Mouse (Mus musculus): Measurements from ENCODE around the gene Gbf1. TPM values are rescaled to one million over a fixed set of nuclear protein-coding genes. Genes with fewer than 3 reads are reported as not detected.

Gene Gbf1
- polyA plus RNA-seq, 1 experiment from 2014 or later, result 18.3 TPM

DNA sequence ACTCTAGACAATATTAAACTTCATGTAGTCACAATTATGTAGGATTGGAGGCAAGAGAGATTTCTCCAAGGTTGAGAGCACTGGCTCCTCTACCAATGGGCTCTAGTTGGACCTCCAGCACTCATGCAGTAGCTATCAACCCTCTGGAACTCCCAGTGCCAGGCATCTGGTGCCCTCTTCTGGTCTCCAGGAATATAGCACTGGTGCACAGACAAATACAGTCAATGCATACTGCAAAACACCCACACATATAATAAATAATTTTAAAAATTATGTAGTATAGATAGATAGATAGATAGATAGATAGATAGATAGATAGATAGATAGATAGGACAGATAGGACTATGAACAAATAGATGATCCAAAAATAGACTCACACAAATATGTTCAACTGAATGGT lies 123.0 kb downstream of the Gbf1 start:
- Histone ChIP-seq H3K9ac (no peak overlapping the region), H3K27ac (replicated peaks) (no peak overlapping the region), H3K27me3 (no peaks in the 10 kb centered on the region), H3K4me2 (no peak overlapping the region), H3K4me3 (replicated peaks) (no peak overlapping the region), H3K9me3 (replicated peaks) (no peaks in the 10 kb centered on the region), H3K36me3 (replicated peaks) (peaks cover 55% of the 10 kb centered on the region), H3K4me1 (replicated peaks) (no peaks in the 10 kb centered on the region)
- ATAC-seq (ENCODE audit: insufficient read depth), result no peak

DNA sequence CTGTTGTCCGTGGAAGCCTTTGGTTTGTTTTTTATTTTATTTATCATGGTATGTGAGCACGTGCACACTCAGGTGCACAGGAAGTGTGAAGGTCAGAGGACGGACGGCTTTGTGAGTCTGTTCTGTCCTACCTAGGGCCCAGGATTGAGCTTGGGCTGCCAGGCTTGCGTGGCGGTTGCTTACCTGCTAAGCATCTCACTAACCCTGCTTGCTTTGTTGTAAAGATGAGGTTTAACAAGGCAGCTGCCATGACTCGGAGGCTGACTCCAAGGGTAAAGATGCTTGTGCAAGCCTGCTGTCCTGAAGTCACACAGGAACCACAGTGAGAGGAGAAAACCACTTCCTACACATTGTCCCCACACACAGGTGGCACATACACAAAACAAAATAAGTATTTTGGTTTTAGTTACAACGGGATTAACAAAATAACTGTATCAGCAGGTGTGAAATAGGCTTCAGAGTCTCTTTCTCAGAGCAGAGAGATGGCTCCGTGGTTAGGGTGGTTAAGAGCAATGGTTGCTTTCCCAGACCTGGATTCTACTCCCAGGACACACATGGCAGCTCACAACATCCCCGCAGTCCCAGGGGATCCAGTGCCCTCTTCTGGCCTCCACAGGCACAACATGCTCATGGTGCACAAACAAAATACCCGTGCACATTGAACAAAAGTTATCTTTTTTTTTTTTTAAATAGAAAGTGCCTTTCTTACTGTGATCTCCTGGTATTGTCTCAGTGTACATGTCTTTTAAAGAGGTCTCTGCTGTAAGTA lies 130.0 kb downstream of the Gbf1 start:
- H3K27me3 ChIP-seq, result no peaks in the 10 kb centered on the region
- WGBS (ENCODE audit: insufficient replicate concordance), result 87% methylated on average over 11 of the region's 11 CpGs
- H3K9ac ChIP-seq, result no peak overlapping the region
- H3K4me1 ChIP-seq (replicated peaks), result no peaks in the 10 kb centered on the region
- no peak for ATAC-seq (ENCODE audit: insufficient read depth)
- H3K4me3 ChIP-seq (replicated peaks), result no peak overlapping the region
- H3K36me3 ChIP-seq (replicated peaks), result peaks cover 71% of the 10 kb centered on the region
- H3K4me2 ChIP-seq, result no peak overlapping the region
- H3K9me3 ChIP-seq (replicated peaks), result no peaks in the 10 kb centered on the region
- H3K27ac ChIP-seq (replicated peaks), result no peak overlapping the region

DNA sequence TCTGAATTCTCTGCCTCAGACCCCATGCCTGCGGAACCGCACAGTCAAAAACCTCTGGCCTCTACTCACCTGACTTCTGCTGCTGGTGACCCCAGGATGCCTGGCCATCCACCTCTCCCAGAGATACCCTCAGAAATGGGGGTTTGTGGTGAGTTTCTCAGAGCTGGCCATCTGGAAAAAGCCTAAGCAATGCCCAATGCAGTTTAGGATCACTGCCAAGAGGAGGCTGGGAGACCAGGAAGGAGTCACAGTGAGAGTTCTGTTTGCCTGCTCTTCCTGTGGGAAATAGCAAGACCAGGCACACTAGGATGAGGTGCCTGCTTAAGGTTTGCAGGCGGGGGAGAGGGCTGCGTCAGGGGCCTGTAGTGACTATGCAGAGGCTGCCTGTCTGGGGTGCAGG lies 132.4 kb downstream of the Gbf1 start:
- no peak overlapping the region for H3K4me2 ChIP-seq
- ATAC-seq (ENCODE audit: insufficient read depth), result no peak
- 87% methylated on average over 4 of the region's 4 CpGs for WGBS (ENCODE audit: insufficient replicate concordance)
- H3K36me3 ChIP-seq (replicated peaks), result peaks cover 66% of the 10 kb centered on the region
- H3K27ac ChIP-seq (replicated peaks), result no peak overlapping the region
- H3K9ac ChIP-seq, result no peak overlapping the region
- H3K27me3 ChIP-seq, result no peaks in the 10 kb centered on the region
- no peak overlapping the region for H3K4me3 ChIP-seq (replicated peaks)
- H3K4me1 ChIP-seq (replicated peaks), result no peaks in the 10 kb centered on the region
- no peaks in the 10 kb centered on the region for H3K9me3 ChIP-seq (replicated peaks)

- no peak overlapping the region for H3K9ac ChIP-seq
- no peak for ATAC-seq (ENCODE audit: insufficient read depth)
- no peak overlapping the region for H3K4me3 ChIP-seq (replicated peaks)
- H3K9me3 ChIP-seq (replicated peaks), result no peaks in the 10 kb centered on the region
- H3K36me3 ChIP-seq (replicated peaks), result peaks cover 57% of the 10 kb centered on the region
- H3K27ac ChIP-seq (replicated peaks), result no peak overlapping the region
- H3K27me3 ChIP-seq, result no peaks in the 10 kb centered on the region
- 68% methylated on average over 7 of the region's 7 CpGs for WGBS (ENCODE audit: insufficient replicate concordance)
- no peaks in the 10 kb centered on the region for H3K4me1 ChIP-seq (replicated peaks)
- no peak overlapping the region for H3K4me2 ChIP-seq
Measured at GRCm38 (mm10) chr19:46285631-46286030, 133.3 kb downstream of the Gbf1 start.

DNA sequence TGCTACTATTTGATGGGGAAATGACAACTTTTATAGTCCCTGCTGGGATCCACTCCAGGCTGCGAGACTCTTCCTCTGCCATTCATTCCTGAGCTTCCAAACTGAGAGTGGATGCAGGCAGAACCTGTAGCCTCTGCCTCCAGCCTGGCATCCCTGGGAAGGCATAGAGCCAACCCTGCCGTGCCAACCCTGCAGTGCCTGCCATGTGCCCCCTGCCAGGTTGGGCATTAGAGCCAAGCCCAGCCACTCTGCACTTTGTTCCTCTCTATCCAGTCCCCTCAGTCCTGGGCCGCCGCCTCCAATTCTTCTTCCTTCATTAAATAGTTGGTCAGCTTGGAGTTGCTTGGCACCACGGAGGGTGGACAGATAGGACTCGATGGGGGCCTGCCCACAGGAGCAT lies 133.7 kb downstream of the Gbf1 start:
- WGBS (ENCODE audit: insufficient replicate concordance), result 81% methylated on average over 6 of the region's 6 CpGs
- no peak overlapping the region for H3K4me2 ChIP-seq
- H3K9me3 ChIP-seq (replicated peaks), result no peaks in the 10 kb centered on the region
- no peaks in the 10 kb centered on the region for H3K4me1 ChIP-seq (replicated peaks)
- H3K27me3 ChIP-seq, result no peaks in the 10 kb centered on the region
- no peak overlapping the region for H3K9ac ChIP-seq
- H3K36me3 ChIP-seq (replicated peaks), result peaks cover 53% of the 10 kb centered on the region
- no peak overlapping the region for H3K4me3 ChIP-seq (replicated peaks)
- ATAC-seq (ENCODE audit: insufficient read depth), result no peak
- H3K27ac ChIP-seq (replicated peaks), result no peak overlapping the region

DNA sequence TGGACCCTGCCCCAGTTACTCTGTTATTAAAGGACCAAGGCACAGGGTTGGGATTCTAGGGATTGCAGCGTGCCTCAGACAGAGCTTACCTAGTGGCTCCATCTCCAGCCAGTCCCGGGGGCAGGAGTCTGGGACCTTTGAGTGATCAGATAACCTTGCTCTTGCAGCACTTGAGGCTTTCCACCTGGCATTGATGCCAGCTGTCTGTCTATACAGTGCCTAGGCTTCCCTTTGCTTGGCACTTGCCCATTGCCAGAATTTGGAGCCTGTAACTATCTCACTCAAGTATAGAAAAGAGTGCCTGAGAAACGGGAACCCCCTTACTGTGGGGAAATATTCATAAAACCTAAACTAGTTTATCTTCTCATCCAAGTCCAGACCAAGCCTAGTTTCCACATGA lies 134.6 kb downstream of the Gbf1 start:
- ATAC-seq (ENCODE audit: insufficient read depth), result no peak
- 0 out of 2 replicates have a peak, but pooled peaks cover 5% of the 10 kb centered on the region for H3K27me3 ChIP-seq
- H3K9ac ChIP-seq, result no peak overlapping the region
- H3K4me2 ChIP-seq, result no peak overlapping the region
- H3K36me3 ChIP-seq (replicated peaks), result peaks cover 44% of the 10 kb centered on the region
- 61% methylated on average over 3 of the region's 3 CpGs for whole genome bisulfite sequencing (ENCODE audit: insufficient replicate concordance)
- no peaks in the 10 kb centered on the region for H3K4me1 ChIP-seq (replicated peaks)
- no peaks in the 10 kb centered on the region for H3K9me3 ChIP-seq (replicated peaks)
- H3K4me3 ChIP-seq (replicated peaks), result no peak overlapping the region
- no peak overlapping the region for H3K27ac ChIP-seq (replicated peaks)

GRCm38 (mm10) chr19:46287566-46287965 lies 135.3 kb downstream of the Gbf1 start:
- ATAC-seq (ENCODE audit: insufficient read depth), result no peak
- H3K27ac ChIP-seq (replicated peaks), result no peak overlapping the region
- H3K4me1 ChIP-seq (replicated peaks), result no peaks in the 10 kb centered on the region
- no peak overlapping the region for H3K9ac ChIP-seq
- 70% methylated on average over 3 of the region's 3 CpGs for WGBS (ENCODE audit: insufficient replicate concordance)
- H3K36me3 ChIP-seq (replicated peaks), result peaks cover 38% of the 10 kb centered on the region
- H3K4me2 ChIP-seq, result no peak overlapping the region
- H3K27me3 ChIP-seq, result peaks cover 9% of the 10 kb centered on the region
- H3K4me3 ChIP-seq (replicated peaks), result no peak overlapping the region
- no peaks in the 10 kb centered on the region for H3K9me3 ChIP-seq (replicated peaks)

DNA sequence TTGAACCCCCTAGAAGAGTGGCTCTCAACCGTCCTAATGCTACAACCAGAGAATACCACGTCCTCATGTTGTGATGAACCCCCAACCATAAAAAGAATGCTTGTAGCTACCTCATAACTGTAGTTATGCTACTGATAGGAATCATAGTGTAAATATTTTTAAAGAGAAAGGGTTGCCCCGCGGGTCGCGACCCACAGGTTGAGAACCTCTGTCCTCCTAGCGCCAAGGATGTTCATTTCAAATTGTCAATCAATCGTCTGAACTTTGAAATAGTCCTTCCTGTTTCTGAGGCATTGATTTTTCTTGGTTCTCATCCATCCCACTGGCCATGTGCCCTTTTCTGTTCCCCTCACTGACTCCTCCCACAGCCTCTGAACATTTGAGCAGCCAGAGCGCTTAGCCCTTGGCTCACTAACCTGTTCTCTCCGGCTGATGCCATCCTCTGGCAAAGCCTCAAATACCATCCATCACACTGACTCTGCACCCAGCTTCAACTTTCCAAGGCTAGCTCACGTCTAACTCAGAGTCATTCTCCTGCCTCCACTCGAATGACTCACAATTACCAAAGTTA lies 138.3 kb downstream of the Gbf1 start:
- peaks cover 20% of the 10 kb centered on the region for H3K27me3 ChIP-seq
- no peak for ATAC-seq (ENCODE audit: insufficient read depth)
- no peaks in the 10 kb centered on the region for H3K9me3 ChIP-seq (replicated peaks)
- H3K4me1 ChIP-seq (replicated peaks), result no peaks in the 10 kb centered on the region
- no peak overlapping the region for H3K4me2 ChIP-seq
- H3K36me3 ChIP-seq (replicated peaks), result peaks cover 10% of the 10 kb centered on the region; the same call in 1 of the 2 replicates
- no peak overlapping the region for H3K9ac ChIP-seq
- no peak overlapping the region for H3K27ac ChIP-seq (replicated peaks)
- 52% methylated on average over 12 of the region's 12 CpGs for WGBS (ENCODE audit: insufficient replicate concordance)
- H3K4me3 ChIP-seq (replicated peaks), result no peak overlapping the region

GRCm38 (mm10) chr19:46296938-46297337 lies 144.6 kb downstream of the Gbf1 start:
- no peaks in the 10 kb centered on the region for H3K36me3 ChIP-seq (replicated peaks)
- peaks cover 39% of the 10 kb centered on the region for H3K27me3 ChIP-seq
- no peak overlapping the region for H3K9ac ChIP-seq
- no peak for ATAC-seq (ENCODE audit: insufficient read depth)
- H3K27ac ChIP-seq (replicated peaks), result no peak overlapping the region
- H3K4me1 ChIP-seq (replicated peaks), result no peaks in the 10 kb centered on the region
- no peak overlapping the region for H3K4me3 ChIP-seq (replicated peaks)
- H3K9me3 ChIP-seq (replicated peaks), result no peaks in the 10 kb centered on the region
- WGBS (ENCODE audit: insufficient replicate concordance), result 51% methylated on average over 4 of the region's 4 CpGs
- no peak overlapping the region for H3K4me2 ChIP-seq

GRCm38 (mm10) chr19:46300294-46301045 lies 148.2 kb downstream of the Gbf1 start:
- no peak overlapping the region for H3K4me2 ChIP-seq
- H3K27me3 ChIP-seq, result peaks cover 25% of the 10 kb centered on the region; the same call in 1 of the 2 replicates
- WGBS (ENCODE audit: insufficient replicate concordance), result 34% methylated on average over 8 of the region's 8 CpGs
- no peak overlapping the region for H3K4me3 ChIP-seq (replicated peaks)
- no peak overlapping the region for H3K9ac ChIP-seq
- H3K4me1 ChIP-seq (replicated peaks), result peaks cover 19% of the 10 kb centered on the region
- H3K27ac ChIP-seq (replicated peaks), result no peak overlapping the region
- no peak for ATAC-seq (ENCODE audit: insufficient read depth)
- H3K9me3 ChIP-seq (replicated peaks), result no peaks in the 10 kb centered on the region
- H3K36me3 ChIP-seq (replicated peaks), result no peaks in the 10 kb centered on the region

DNA sequence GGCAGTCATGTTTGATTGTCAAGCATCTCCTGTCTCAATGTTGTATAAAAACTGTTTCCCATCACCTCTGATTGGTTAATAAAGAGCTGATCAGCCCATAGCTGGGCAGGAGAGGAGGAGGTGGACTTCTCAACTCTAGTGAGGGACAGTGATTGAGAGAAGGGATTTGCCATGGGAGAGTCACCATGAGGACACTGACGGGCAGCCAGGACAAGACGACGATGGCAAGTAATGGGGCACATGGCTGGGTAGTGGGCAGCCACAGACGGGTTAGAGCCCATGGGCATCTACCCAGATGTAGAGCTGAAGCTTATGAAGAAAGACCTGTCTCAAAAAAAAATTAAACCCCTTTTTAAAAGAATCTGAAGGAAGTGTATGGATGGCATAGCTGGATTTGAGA lies 150.2 kb downstream of the Gbf1 start:
- 75% methylated on average over 4 of the region's 4 CpGs for WGBS (ENCODE audit: insufficient replicate concordance)
- no peak overlapping the region for H3K4me2 ChIP-seq
- ATAC-seq (ENCODE audit: insufficient read depth), result no peak

More for the DNA sequence above, 150.2 kb downstream of the Gbf1 start:
- Histone ChIP-seq H3K4me3 (replicated peaks) (no peak overlapping the region), H3K9ac (no peak overlapping the region), H3K36me3 (replicated peaks) (no peaks in the 10 kb centered on the region), H3K27ac (replicated peaks) (no peak overlapping the region), H3K4me1 (replicated peaks) (peaks cover 32% of the 10 kb centered on the region), H3K27me3 (peaks cover 30% of the 10 kb centered on the region; the same call in 1 of the 2 replicates), H3K9me3 (replicated peaks) (no peaks in the 10 kb centered on the region)

Measured in liver, embryonic 15.5 days (tissue).